Mouse (Mus musculus): ENCODE data around the gene Elf5.

- TF ChIP-seq POLR2A (IDR thresholded peaks at IDR 0.05; ENCODE audit: borderline replicate concordance, low read depth, low read length): no peak
- no peak for TF ChIP-seq CTCF (IDR thresholded peaks at IDR 0.05; ENCODE audit: low read depth, low read length)
These were observed 45.6 kb downstream of the Elf5 start for GRCm38 (mm10) chr2:103457048-103457447.
